Mouse (Mus musculus) kidney, adult 9 months (tissue): ENCODE data around the gene Adcy9.
A peak's percentile ranks its signal among the peaks of the same experiment; 100 is the strongest.

Experiments
- DNase-seq: peaks from one replicate; pipeline ENCODE4 v3.0.0; 2022

Gene Adcy9

DNA sequence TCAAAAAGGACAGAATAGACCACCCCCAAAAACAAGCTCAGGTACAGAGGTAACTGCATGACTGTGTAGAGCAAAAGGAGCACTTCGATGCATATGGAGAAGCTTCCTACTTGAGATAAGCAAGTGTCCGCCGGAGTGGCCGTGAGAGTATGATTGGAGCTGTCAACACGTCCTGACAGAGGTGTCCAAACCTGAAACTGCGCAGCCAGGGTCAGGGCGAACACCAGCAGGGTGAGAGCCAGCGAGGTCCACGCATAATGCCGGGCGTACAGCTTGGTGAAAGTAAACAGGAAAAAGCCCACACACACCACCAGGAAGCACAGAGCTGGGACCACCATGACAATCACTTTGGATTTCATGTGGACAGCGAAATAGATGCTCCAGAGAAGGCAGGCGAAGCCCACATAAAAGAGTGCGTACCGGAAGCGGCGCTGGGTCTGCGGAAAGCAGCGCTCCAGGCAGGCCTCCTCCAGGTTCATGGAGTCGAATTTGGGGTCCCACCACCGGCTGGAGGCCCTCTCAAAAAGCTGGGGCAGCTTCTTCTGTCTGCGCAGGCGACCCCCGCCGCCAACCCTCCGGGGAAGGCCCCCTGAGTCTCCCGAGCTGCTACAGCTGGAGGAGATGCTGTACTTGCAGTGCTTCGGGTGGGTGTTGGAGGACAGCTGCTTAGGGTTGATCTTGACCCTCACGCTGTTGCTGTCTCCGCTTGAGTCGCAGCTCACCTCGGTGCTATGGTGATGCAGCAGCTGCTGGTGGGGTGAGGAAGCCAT, 1.3 kb downstream of the Adcy9 start:
- DNase-seq: peak; percentile 48

DNA sequence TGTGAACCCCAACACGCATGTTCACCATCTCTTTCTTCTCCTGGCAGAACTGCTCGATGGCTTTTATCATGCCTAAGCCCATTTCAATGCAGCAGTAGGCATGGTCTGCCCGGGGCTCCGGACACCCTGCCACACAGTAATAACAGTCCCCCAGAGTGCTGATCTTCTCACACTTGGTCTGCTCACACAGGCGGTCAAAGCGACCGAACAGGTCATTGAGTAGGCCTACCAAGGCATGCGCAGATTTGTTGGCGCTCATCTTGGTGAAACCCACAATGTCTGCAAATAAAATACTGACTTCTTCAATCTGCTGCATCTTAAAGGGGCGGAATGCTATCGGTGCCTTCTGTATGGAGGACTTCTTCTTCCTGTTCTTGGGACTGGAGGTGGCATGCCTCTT, 2.2 kb downstream of the Adcy9 start:
- DNase-seq: no peak

DNA sequence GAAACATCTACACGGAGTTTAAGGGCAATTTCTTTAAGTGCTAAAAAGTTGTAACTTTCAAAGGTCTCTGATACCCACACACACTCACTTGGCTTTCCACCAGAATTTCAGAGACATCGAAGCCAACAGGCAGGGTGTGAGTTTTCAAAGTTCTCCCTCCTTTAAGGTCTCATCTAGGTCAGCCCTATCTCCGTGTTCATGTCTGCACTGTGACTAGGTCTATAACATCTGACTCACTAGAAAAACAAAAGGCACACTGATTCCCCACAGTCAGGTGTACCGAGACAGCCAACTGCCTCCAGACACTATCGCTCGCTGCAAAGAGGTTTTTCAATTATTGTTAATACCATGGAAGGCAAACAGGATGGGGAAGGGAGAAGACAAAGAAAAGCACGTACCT, 2.8 kb downstream of the Adcy9 start:
- no peak for DNase-seq

DNA sequence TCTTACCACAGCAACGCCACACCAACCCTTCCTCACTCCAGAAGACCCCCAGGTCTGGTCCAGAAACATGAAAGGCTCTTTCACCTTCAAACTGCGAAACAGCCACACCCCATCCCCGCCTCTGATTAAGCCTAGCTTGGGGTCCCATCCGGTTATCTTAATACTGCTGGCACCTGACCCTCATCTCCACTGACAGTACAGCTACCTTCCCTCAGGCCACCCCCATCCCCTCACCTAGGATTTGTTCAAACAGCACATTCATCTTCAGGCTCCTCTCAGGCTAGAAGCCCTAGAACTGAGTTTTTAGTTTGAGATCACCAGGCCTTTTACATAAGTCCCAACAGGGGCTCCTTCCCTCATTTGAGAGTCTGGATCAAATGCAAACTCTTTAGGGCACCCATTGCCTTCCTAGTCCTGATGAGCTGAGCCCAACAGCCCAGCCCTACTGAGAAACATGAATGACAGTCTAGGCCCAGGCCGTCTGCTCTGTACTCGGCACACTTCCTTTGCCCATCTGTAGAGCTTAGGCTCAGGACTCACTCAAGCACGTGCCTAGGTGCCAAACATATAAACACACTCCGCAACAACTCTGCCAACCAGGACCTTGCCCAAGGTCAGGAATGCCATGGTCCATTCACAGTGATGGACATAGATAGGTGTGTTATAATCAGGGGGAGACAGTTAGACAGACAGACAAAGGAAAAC, 5.3 kb downstream of the Adcy9 start:
- no peak for DNase-seq

DNA sequence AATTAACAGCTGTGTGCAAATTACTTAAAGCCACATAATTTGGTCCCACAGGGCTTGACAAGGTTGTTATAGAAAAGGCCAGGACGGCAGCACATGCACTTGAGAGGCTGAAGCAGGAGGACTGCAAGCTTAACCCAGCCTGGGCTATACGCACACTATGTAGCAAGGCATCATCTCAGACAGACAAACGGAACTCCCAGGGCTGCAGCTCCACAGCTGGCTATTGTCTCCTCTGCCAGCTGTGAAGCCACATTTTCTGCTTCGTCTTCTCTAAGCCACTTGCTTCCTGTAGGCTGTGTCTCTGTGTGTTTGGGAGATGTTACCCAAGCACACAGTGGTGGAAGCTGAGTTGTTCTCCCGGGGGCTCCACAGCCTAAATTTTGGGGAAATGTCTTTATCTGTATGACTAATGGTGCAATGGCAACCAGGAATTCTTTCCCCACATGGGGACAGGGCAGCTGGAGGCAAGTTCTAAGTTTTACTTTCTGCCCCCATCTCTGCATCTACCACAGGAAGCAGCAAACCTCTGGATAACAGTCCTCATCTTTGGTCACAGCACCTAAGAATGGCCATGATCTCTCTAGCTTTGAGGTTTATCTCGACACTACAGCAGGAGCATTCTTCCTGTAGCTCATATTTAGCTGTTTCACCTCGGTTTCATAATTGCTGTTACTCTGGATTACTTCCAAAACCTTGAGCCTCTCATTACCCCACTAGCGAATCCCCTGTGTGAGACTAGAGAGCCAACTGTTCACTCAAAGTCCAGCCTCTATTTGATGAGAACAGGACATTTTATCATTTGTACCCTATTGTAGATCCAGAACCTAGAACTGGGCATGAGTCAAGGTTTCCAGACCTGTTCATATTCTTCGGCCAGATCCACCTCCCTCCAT, 6.1 kb downstream of the Adcy9 start:
- DNase-seq: no peak

DNA sequence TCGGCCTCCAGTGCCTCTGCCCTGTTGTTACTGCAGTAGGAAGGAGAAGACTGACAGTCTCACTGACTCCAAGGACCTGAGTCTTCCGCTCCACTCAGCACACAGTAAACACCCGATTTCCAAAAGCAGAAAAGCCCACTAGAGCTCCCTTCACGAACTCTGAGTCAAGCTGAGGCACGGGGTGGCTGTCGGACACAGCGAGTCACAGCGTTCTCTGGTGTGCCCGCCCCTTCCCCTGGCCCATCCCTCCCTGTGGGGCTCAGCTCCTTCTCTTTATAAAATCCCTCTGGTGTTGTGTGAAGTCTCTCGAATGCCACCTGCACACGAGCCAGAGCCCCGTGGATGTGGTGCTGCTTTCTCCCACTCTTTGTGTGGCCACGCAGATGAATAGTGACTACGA, 7.0 kb downstream of the Adcy9 start:
- no peak for DNase-seq

DNA sequence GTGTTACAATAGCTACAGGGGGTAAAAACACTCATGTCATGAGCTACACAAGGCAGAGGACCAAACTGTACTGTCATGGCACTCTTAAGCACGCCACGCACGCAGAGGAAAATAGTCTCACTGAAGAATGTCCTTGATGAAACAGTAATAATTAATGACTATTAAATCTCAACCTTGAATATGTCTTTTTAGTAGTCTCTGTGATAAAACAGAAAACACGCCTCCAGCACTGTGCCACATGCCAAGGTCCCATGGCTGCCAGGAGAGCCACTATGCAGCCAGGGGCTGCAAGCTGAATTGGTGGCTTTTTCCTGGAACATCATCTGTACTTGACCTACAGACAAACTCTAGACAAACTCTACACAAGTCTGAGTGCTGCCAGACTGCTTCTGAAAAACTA, 8.0 kb downstream of the Adcy9 start:
- DNase-seq: no peak

DNA sequence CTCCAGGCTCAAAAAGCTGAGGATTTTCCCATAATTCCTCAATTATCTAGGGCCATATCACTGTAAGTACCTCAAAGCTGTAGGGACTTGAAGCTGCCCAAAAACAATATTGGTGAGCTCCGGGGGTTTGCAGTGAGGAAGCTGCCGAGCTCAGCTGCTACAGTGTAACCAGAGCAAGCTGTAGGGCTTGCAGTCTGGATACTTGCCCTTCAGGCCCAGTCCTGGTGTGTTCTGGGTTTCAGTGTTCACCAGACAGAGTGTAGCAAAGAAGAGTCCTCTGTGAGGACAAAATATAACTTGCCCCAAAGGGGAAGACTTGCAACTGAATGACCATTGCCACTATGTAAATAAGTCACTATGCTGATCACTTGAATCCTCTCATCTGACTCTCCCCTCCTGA, 9.0 kb downstream of the Adcy9 start:
- DNase-seq: no peak

DNA sequence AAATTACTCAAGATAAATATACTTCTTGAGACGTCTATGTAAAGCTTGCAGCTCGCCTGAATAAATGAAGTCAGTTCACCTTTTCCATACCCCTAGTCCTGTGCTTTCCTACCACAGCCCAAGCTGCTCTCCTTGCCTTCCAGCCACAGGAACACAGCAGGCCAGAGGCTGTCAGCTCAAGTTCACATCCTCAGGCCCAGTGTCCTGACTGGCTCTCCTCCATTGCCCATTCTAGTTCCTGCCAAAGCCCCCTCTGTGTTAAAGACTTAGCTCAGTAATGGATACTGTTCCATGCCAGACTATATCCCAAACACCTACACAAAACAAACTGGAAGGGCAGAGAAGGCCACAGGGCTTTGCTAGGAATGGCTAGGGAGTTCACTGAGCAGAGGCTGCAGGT, 12.8 kb downstream of the Adcy9 start:
- no peak for DNase-seq

DNA sequence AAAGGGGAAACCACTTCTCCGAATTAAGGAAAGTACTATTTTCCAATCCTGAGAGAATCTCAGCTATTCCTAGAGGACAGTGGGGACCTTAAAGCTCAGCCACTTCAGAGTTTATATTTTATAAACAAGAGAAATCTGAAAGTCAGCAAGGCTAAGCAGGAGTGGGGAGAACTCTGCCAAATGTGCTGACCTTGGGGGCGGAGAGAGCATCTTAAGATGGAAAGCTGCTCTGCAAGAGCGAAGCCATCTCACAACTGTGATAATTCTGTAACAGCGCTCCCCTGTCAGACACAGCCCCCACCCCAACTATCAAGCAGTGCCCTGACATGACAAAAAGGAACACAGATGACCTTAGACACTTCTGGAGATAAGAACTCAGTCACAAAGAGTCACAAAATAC, 13.6 kb downstream of the Adcy9 start:
- DNase-seq: peak; percentile 40

DNA sequence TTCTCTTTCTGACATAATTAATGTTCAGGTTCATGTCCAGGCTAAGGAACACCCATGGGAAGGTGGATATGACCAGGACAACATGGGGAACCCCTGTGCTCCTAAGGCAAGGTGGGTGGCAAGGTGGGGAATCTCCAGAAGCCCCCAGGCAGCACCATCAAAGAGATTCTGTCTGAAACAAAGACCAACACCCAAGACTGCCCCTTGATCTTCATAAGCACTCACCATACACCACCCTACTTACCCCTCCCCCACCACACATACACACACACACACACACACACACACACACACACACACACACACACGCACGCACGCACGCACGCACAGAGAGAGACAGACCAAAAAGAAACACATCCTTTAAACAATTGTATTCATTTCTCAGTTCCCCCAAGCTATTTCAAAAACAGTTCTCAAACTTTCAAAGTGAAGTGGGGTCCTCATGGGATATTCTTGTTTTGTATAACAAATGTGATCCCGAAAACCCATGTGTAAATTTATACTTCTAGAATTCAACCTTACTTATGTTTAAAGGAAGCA, 14.2 kb downstream of the Adcy9 start:
- DNase-seq: no peak

DNA sequence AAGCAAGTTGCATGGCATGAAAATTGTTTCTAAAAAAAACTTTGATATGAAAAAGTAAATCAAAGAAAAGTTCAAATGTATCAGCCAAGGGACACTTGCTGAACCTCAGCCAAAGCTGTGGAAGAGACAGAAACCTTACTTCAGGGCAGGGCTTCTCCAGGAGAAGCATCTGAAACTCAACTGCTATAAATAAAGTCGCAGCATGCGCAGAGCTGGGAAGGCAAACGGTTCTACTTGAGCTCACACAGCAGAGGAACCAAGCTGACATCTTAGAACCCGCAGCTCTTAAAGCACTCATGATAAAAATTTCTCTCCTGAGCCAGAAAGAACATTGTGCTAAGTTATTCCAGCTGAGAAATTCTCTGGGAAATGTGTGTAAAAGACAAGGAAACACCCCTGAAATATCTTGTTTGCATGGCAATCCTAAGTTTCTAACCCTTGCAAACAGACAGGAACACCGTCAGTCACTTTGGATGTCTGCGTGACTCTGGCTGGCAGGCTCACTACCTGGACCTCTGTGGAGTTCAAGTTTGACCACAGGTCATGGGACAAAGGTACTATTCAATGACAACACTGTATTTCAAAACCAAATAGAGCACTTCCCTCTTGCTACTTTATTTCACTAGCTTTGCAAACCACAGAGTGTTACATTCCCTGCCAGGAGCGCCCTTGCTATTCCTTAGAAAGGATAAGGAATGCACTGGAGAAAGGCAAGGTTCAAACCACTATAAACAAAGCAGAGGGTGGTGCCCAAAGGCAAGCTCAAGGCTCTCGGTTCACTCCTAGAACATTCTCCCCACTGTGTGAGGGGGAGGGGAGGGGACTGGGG, 15.2 kb downstream of the Adcy9 start:
- peak; percentile 64 for DNase-seq

DNA sequence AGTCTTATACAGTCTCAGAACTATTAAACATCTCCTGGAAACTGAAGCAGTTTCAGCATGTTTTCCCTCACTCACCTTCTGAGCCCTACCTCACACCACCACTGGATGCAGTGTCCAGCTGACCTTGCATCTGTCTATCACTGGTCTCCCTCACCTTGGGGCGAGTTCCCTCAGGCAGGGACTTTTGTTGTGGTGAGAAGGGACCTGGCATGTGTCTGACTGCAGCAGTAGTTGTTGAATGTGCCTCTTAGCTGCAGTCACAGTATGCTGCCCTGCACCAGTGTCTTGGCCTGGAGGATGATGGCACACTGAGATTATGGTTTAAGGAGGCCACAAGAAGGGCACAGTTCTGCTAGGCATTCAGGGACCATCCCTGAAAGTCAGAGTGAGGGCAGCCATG, 19.2 kb downstream of the Adcy9 start:
- no peak for DNase-seq

DNA sequence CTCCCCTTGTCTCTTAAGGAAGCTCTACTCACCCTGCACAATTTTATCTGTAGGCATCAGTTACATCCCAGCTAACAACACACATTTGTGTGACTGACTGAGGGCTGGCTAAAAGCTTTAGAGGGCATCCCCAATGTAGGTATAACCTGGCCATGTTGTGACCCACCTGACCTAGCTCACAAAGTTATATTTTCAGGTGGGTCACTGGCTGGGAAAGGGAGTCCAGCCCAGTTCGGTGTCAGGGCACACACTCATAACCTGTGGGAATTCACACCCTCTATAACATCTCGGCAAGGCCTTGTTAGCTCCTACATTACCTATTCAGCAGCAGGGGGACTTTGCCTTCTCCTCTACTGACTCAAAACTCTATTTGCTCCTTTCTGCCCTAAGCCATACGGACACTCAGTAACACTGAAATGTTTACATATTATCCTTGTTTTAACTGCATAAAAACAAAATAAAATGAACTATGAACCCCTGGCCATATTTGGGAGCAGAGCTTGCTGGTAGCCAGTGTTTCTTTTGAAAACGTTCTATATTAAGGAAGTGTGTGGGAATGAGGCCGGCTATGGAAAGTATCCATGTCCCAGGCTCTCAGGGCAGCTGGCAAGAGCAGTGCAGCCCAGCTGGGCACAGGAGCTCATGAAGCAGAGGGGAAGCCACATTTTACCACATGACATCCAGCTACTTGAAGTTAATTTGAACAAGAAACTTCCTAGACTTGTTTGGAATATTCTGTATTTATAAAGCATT, 20.7 kb downstream of the Adcy9 start:
- no peak for DNase-seq

DNA sequence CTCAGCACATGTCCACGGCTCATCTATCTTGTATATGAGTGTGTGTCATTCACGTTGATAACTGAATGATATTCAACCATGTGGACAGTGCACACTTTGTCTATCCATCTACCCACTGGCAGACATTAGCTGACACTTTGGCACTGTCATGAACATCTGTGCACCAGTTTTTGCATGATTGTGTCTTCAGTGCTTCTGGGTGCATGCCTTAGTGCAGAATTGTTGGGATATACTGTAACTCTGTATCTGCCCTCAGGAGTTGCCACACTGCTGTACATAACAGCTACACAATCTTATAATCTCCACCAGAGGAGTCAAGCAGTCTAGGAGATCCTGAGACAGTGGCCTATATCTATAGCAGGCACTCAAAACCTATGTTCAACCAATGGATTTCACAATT, 21.5 kb downstream of the Adcy9 start:
- no peak for DNase-seq

DNA sequence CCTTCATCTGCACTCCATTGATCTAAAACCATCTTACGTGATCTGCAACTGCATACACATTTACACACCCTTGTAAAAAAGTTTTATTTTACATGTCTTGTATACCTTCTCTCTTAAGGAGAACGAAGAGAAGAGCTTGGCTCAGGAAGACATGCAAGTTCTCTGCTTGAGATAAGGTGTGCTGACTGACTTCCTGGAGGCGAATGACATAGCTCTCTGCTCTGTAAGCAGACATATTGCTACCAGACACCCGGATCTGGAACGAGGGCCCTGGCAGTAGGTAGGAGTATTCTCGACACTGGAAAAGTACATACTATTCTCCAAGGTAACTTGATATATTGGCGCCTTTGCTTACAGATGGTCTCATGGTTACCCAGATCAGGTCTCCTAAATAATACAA, 22.7 kb downstream of the Adcy9 start:
- DNase-seq: no peak

DNA sequence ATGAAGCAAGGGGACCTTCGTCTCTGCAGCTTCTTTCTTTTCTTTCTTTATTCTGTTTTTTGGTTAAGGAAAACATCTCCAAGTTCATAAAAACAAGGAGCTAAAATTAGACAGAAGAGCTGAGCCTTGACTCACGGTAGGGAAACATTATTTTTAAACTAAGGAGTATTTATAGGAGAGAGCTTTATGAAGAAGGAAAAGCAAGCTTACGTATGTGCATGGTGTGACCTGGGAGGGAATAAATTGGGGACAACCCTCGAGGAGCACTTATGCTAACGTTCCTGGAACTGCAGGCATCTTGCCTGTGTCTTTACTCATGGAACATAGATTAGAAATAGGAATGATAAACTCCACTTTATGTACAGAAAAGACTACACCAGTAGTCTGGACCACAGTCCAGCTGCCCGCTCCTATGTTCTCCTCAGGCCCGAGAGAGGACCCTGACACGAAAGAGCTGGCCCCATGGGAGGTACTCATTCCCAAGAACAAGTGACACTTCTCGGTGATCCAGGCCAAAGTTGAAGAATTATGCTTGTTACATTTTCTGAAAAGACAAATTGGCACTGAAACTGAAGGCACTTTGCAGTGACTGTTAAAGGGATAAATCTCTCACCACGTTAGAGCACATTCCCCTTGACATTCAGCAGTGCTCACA, 24.5 kb downstream of the Adcy9 start:
- DNase-seq: no peak

DNA sequence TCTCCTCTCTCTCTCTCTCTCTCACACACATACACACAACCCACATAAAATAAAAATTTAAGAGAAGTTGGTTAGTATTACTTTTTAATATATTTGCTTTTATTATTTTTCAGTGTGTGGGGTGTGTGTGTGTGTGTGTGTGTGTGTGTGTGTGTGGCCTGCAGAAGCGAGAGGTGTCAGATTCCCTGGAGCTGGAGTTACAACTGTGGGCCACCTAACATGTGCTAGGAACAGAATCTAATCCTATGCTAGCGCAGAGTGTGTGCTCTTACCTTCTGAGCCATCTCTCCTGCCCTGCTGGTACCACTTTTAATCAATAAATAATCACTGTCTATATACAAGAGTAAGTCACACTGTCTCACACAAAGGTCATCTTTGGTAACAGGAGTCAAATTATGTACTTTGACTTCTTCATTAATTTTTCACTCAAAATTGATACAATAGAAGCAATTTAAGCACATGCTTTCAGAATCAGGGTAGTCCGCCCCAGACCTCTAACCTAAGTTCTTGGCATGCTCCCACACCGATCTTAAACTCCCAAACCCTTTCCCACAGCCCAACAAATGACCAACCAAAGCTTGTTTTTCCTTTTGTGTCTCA, 25.2 kb downstream of the Adcy9 start:
- no peak for DNase-seq

DNA sequence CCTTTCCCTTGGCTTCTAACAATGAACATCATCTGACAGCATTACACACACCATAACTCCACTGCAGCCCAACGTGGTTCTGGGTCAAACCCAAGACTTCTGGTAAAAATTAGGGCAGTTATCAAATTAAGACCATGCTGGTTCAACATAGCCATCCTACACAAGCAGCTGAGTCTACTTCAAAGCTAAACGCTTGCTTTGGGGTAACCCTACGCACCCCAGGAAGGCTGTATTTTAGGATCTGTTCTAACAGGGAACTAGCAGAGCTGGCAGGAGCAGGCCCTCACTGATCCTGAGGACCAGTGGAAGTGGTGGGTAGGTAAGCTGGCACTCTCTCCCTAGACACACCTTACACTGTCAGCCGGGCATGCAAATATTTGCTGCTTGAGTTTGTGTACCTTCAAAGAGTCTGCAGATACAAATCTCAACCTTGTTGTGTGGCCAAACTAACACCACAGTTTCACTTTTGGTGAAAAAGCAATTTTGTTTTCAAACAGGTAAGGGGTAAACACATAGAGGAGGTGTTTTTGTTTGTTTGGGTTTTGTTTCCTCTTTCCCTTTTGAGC, 36.7 kb downstream of the Adcy9 start:
- no peak for DNase-seq

DNA sequence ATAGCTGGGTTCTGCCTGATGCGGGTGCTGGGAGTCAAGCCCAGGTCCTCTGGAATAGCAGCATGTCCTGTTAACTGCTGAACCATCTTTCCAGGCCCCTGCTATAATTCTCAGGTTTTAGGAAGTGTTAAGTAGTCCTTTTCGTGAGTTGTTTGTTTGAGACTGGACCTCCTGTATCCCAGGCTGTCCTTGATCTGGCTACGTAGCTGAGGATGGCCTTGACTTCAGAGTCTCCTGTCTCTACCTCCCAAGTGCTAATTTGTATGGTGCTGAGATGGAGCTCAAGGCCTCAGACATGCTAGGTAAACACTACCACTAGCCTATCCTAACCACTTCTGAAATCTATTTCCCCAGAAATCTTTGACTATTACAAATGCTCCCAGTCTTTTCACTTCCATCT, 37.9 kb downstream of the Adcy9 start:
- no peak for DNase-seq
